Mouse (Mus musculus) liver, postnatal 0 days (tissue): ENCODE data around the gene Svs4.

ENCODE experiments used
- CTCF ChIP-seq: sonication (generic); IDR thresholded peaks from 2 replicates; pipeline ENCODE4 v1.5.1; 2016; ENCODE audit warnings: antibody characterized with exemption, low read depth
- EP300 ChIP-seq: IDR thresholded peaks from 2 replicates; pipeline ENCODE4 v1.6.1; 2016; ENCODE audit warnings: antibody characterized with exemption, low read depth, mild to moderate bottlenecking

- TF ChIP-seq CTCF = no peak
- no peak for TF ChIP-seq EP300
Measured at GRCm38 (mm10) chr2:164228361-164229070, 49.7 kb downstream of the Svs4 start.
